Mouse (Mus musculus) limb, embryonic 11.5 days (tissue): ENCODE data around the gene Vars2. TPM values are rescaled to one million over a fixed set of nuclear protein-coding genes. Genes with fewer than 3 reads are reported as not detected.

ENCODE experiments used
- ATAC-seq: fragments of 200-750 bp; cut with Nextera tagmentation; 2 replicates; pipeline ENCODE4 v1.8.0; 2017; ENCODE audit warnings: low read depth; ENCODE audit not compliant: insufficient number of reproducible peaks, low FRiP score, low TSS enrichment
- DNase-seq: peaks from one replicate; pipeline ENCODE4 v3.0.0-alpha.2; 2015; ENCODE audit warnings: low spot score
- H3K27ac ChIP-seq: fragments of 300-500 bp; sonication (generic); replicated peaks from 2 replicates; pipeline ENCODE4 v1.5.1; 2014; ENCODE audit warnings: low read depth, mild to moderate bottlenecking, low read length
- H3K27me3 ChIP-seq: fragments of 300-500 bp; sonication (generic); 2 replicates; pipeline ENCODE4 v1.6.1; 2014; ENCODE audit warnings: mild to moderate bottlenecking, low read length, mixed read lengths; ENCODE audit not compliant: control insufficient read depth, insufficient read depth
- H3K36me3 ChIP-seq: fragments of 300-500 bp; sonication (generic); 2 replicates; pipeline ENCODE4 v1.6.1; 2014; ENCODE audit warnings: mild to moderate bottlenecking, low read length, moderate library complexity, mixed read lengths; ENCODE audit not compliant: control insufficient read depth, insufficient read depth
- H3K4me1 ChIP-seq: fragments of 300-500 bp; sonication (generic); 2 replicates; pipeline ENCODE4 v1.6.1; 2014; ENCODE audit warnings: low read length, mixed read lengths; ENCODE audit not compliant: control insufficient read depth, insufficient read depth
- H3K4me2 ChIP-seq: fragments of 300-500 bp; sonication (generic); 2 replicates; pipeline ENCODE4 v1.6.1; 2014; ENCODE audit warnings: low read depth, mild to moderate bottlenecking, moderate library complexity; ENCODE audit not compliant: severe bottlenecking
- H3K4me3 ChIP-seq: fragments of 300-500 bp; sonication (generic); 2 replicates; pipeline ENCODE4 v1.5.1; 2014; ENCODE audit warnings: low read depth, low read length
- H3K9ac ChIP-seq: fragments of 300-500 bp; sonication (generic); 2 replicates; pipeline ENCODE4 v1.6.1; 2014; ENCODE audit warnings: mild to moderate bottlenecking, low read length
- H3K9me3 ChIP-seq: fragments of 300-500 bp; sonication (generic); 2 replicates; pipeline ENCODE4 v1.6.1; 2016; ENCODE audit warnings: low read length; ENCODE audit not compliant: control insufficient read depth
- WGBS: fragments of 180-500 bp; shearing (Covaris S2); extraction: QIAGEN DNeasy Blood & Tissue Kit; methylation state at CpG from one replicate; pipeline ENCODE4 v1.1.7; 2014; 5-methylcytosine and 5-hydroxymethylcytosine counted together
- polyA plus RNA-seq: library from polyadenylated mRNA; unstranded; fragments of >200 nt; fragmentation: Nextera tagmentation; extraction: Ambion mirVana; gene quantifications from 2 replicates; pipeline ENCODE4 v1.2.1, GENCODE M21; 2014

The Vars2 gene
- polyA plus RNA-seq, 1 experiment from 2014 or later = 17.6 TPM

- 4% methylated on average over 14 of the region's 14 CpGs for WGBS
- Histone ChIP-seq H3K4me3 (peak overlapping the region; percentile 39), H3K9me3 (no peaks in the 10 kb centered on the region), H3K27ac (peak overlapping the region; percentile 77), H3K4me1 (peaks cover 25% of the 10 kb centered on the region), H3K36me3 (no peaks in the 10 kb centered on the region), H3K9ac (peak overlapping the region; percentile 73), H3K4me2 (peak overlapping the region; percentile 66), H3K27me3 (peaks cover 13% of the 10 kb centered on the region)
- DNase-seq (peak; percentile 81), ATAC-seq (peak; percentile 58; the same call in 1 of the 2 replicates)
Observed at GRCm38 (mm10) chr17:35703751-35704271, 36.4 kb upstream of the Vars2 start.

- Histone ChIP-seq H3K4me2 (peak overlapping the region; percentile 97), H3K27ac (0 out of 2 replicates have a peak overlapping the region, but pooled peaks have one; percentile 18), H3K4me1 (peaks cover 28% of the 10 kb centered on the region), H3K27me3 (peaks cover 15% of the 10 kb centered on the region), H3K9me3 (no peaks in the 10 kb centered on the region), H3K9ac (no peak overlapping the region), H3K36me3 (no peaks in the 10 kb centered on the region), H3K4me3 (no peak overlapping the region; the same call in 1 of the 2 replicates)
- ATAC-seq (no peak), DNase-seq (no peak)
- 18% methylated on average over 2 of the region's 2 CpGs for WGBS
Observed at GRCm38 (mm10) chr17:35703065-35703464, 35.7 kb upstream of the Vars2 start.

- no peak for DNase-seq
- peak overlapping the region; percentile 68 for H3K4me3 ChIP-seq
- peak overlapping the region; percentile 76; the same call in 1 of the 2 replicates for H3K9ac ChIP-seq
- peaks cover 16% of the 10 kb centered on the region for H3K27me3 ChIP-seq
- no peaks in the 10 kb centered on the region for H3K9me3 ChIP-seq
- H3K27ac ChIP-seq = peak overlapping the region; percentile 56; the same call in 1 of the 2 replicates
- peaks cover 33% of the 10 kb centered on the region for H3K4me1 ChIP-seq
- peak overlapping the region; percentile 97 for H3K4me2 ChIP-seq
- no peaks in the 10 kb centered on the region for H3K36me3 ChIP-seq
- 19% methylated on average over 4 of the region's 4 CpGs for WGBS
- ATAC-seq = no peak
Observed at GRCm38 (mm10) chr17:35702605-35703004, 35.2 kb upstream of the Vars2 start.

GRCm38 (mm10) chr17:35701978-35702461 is 34.6 kb upstream of the Vars2 start:
- H3K27me3 ChIP-seq = peaks cover 19% of the 10 kb centered on the region
- H3K9me3 ChIP-seq = no peaks in the 10 kb centered on the region
- H3K4me3 ChIP-seq = peak overlapping the region; percentile 68
- ATAC-seq (peak; percentile 16; the same call in 1 of the 2 replicates), DNase-seq (peak; percentile 68)
- peak overlapping the region; percentile 76 for H3K9ac ChIP-seq
- no peaks in the 10 kb centered on the region for H3K36me3 ChIP-seq
- peak overlapping the region; percentile 97 for H3K4me2 ChIP-seq
- H3K27ac ChIP-seq = peak overlapping the region; percentile 56; the same call in 1 of the 2 replicates
- peaks cover 34% of the 10 kb centered on the region for H3K4me1 ChIP-seq
- whole genome bisulfite sequencing = under 1% methylated on average over 16 of the region's 16 CpGs

- DNase-seq (peak; percentile 36), ATAC-seq (no peak)
- Histone ChIP-seq H3K9me3 (no peaks in the 10 kb centered on the region), H3K4me2 (peak overlapping the region; percentile 97), H3K27ac (no peak overlapping the region; the same call in 1 of the 2 replicates), H3K4me3 (peak overlapping the region; percentile 68), H3K36me3 (no peaks in the 10 kb centered on the region), H3K4me1 (peaks cover 34% of the 10 kb centered on the region), H3K9ac (peak overlapping the region; percentile 76), H3K27me3 (peaks cover 19% of the 10 kb centered on the region)
- WGBS = 5% methylated on average over 16 of the region's 16 CpGs
Observed at GRCm38 (mm10) chr17:35701203-35701977, 34.0 kb upstream of the Vars2 start.

GRCm38 (mm10) chr17:35700371-35700961 is 33.1 kb upstream of the Vars2 start:
- Histone ChIP-seq H3K4me3 (peak overlapping the region; percentile 68), H3K4me1 (peaks cover 34% of the 10 kb centered on the region), H3K9ac (peak overlapping the region; percentile 76), H3K9me3 (0 out of 2 replicates have a peak, but pooled peaks cover under 1% of the 10 kb centered on the region), H3K4me2 (peak overlapping the region; percentile 97), H3K36me3 (0 out of 2 replicates have a peak, but pooled peaks cover under 1% of the 10 kb centered on the region), H3K27me3 (peaks cover 19% of the 10 kb centered on the region), H3K27ac (peak overlapping the region; percentile 52; the same call in 1 of the 2 replicates)
- DNase-seq = peak; percentile 68
- ATAC-seq = no peak
- under 1% methylated on average over 34 of the region's 66 CpGs for WGBS

GRCm38 (mm10) chr17:35699919-35700318 is 32.5 kb upstream of the Vars2 start:
- Histone ChIP-seq H3K27me3 (peaks cover 19% of the 10 kb centered on the region), H3K9ac (peak overlapping the region; percentile 76), H3K27ac (no peak overlapping the region), H3K36me3 (0 out of 2 replicates have a peak, but pooled peaks cover 3% of the 10 kb centered on the region), H3K4me2 (peak overlapping the region; percentile 97), H3K9me3 (0 out of 2 replicates have a peak, but pooled peaks cover 2% of the 10 kb centered on the region), H3K4me3 (peak overlapping the region; percentile 68), H3K4me1 (peaks cover 33% of the 10 kb centered on the region)
- 4% methylated on average over 19 of the region's 19 CpGs for WGBS
- DNase-seq (peak; percentile 47), ATAC-seq (no peak)

- Histone ChIP-seq H3K4me2 (peak overlapping the region; percentile 28), H3K4me3 (no peak overlapping the region), H3K27ac (no peak overlapping the region), H3K27me3 (peaks cover 19% of the 10 kb centered on the region), H3K9me3 (0 out of 2 replicates have a peak, but pooled peaks cover 2% of the 10 kb centered on the region), H3K4me1 (peaks cover 22% of the 10 kb centered on the region), H3K36me3 (0 out of 2 replicates have a peak, but pooled peaks cover 3% of the 10 kb centered on the region), H3K9ac (no peak overlapping the region)
- 45% methylated on average over 5 of the region's 5 CpGs for WGBS
- no peak for DNase-seq
- ATAC-seq = no peak
Observed at GRCm38 (mm10) chr17:35698501-35698883, 31.1 kb upstream of the Vars2 start.
